Mouse (Mus musculus): ENCODE data around the gene Gm28729. TPM values are rescaled to one million over a fixed set of nuclear protein-coding genes. Genes with fewer than 3 reads are reported as not detected.

Gene Gm28729
- total RNA-seq, 2 experiments from 2014 or later, result 0.18 TPM; not detected in 1

GRCm38 (mm10) chr9:96470266-96470974 lies 54.6 kb downstream of the Gm28729 start:
- intact Hi-C loops (cut with DNase I), result no loop called here
- DNase-seq, result no peak

DNA sequence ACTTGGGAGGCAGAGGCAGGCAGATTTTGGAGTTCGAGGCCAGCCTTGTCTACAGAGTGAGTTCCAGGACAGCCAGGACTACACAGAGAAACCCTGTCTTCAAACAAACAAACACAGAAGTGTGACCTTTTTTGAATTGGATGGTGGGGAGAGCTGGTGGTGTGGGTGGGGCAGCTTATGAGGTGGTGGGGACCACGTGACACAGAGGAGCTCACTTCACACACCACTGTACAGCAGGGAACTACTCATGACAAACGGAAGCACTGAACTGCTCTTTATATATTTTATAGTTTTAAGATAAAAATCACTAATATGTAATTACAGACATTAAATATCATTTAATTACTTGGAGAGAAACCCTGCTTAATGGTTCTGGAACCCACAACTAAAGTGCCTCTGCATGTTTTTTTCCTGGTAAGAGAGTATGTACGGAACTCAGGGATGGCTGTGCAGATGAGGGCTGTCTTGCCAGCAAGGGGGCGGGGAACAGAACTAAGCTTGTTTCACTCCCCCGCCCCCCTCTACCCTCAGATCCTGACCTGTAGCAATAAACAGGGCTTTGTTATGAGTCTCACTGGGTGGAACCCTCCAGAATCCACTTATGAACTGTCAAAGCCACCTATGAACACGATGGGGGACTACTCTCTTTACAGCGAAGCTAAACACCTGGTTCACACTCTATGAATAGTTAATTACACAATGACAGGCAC lies 55.4 kb downstream of the Gm28729 start:
- no peak for DNase-seq

DNA sequence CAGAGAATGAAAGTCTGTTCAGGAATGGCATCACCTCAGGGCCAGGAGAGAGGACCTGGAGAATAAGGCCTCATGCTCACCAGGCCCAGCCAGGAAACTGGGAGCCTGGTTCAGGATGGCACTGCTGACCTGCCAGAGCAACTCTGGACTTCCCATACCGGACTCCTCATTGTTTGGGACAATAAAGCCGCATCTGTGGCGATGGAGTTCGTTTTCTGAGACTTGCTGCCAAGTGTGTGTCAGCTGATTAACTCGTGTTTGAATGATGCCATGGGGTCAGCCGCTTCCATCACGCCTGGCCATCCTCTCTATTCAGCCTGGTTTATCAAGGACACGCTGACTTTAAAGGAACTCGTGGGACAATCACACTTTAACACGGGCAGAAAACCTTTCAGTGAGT lies 61.4 kb downstream of the Gm28729 start:
- no peak for DNase-seq

More for the DNA sequence above, 55.4 kb downstream of the Gm28729 start:
- intact Hi-C loops (cut with DNase I), result no loop called here

GRCm38 (mm10) chr9:96461607-96462006 lies 63.5 kb downstream of the Gm28729 start:
- no peak for DNase-seq
- intact Hi-C loops (cut with DNase I), result no loop called here

More for the DNA sequence above, 61.4 kb downstream of the Gm28729 start:
- intact Hi-C loops (cut with DNase I), result no loop called here

- intact Hi-C loops (cut with DNase I), result no loop called here
- no peak for DNase-seq
Measured at GRCm38 (mm10) chr9:96460117-96460865, 64.8 kb downstream of the Gm28729 start.

- DNase-seq, result no peak
- intact Hi-C loops (cut with DNase I), result no loop called here
Measured at GRCm38 (mm10) chr9:96455618-96456017, 69.4 kb downstream of the Gm28729 start.

GRCm38 (mm10) chr9:96452956-96453355 lies 72.1 kb downstream of the Gm28729 start:
- no peak for DNase-seq
- intact Hi-C loops (cut with DNase I), result no loop called here

DNA sequence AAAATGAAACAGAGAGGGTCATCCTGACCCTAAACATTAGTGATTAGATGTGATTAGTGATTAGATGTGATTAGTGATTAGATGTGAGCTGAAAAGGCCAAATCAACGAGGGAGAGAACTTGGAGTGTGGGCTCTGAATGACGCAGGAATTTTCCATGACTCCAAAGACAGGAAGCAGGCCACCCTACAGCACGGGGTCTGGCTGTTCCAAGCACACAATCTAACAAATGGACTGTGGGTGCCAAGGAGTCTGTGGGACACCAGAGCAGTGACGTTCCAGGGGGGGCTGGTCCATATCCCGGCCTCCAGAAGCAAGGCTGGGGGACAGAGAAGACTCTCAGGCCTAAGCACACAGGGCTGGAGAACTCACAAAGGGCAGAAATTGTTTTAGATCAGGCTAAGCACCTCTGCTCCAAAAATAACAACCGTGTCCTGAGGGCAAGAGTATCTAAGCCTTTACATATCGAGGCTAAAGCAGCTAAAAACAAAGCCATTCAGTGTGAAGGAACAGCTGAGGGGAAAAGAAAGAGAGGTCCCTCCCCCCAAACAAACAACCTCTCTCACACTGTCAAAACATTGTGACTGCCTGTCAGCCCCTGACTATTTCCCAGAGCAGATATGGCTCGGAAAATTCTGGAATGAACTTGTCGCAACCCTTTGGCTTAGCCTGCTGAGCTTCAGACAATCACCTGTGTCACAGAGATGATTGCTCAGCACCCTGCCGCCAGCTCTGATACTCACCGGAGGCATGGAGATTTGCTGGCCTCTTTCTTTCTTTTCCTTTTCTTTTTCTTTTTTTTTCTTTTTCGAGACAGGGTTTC lies 74.0 kb downstream of the Gm28729 start:
- no peak for DNase-seq

GRCm38 (mm10) chr9:96449514-96449913 lies 75.5 kb downstream of the Gm28729 start:
- intact Hi-C loops (cut with DNase I), result no loop called here
- no peak for DNase-seq

More for the DNA sequence above, 74.0 kb downstream of the Gm28729 start:
- intact Hi-C loops (cut with DNase I), result no loop called here

DNA sequence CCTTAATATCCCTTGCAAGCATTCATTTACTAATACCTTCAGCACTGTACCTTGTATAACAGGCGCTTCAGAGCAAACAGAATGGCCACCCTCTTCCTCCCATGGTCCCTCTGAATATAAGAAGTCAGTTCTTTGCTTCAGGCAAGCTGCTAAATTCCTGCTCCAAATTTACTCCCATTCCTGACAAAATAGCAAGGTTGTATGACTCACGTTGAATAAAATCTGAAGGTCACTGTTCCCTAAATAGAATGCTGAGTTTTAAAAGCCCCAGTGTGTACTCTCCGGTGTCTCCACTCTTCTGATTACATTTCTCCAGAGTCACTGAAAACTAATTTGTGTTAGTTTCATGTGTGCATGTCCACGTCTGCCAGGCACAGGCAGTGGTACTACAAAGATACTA lies 79.7 kb downstream of the Gm28729 start:
- intact Hi-C loops (cut with DNase I), result no loop called here

GRCm38 (mm10) chr9:96442081-96442480 lies 83.0 kb downstream of the Gm28729 start:
- no peak for DNase-seq

More for the DNA sequence above, 79.7 kb downstream of the Gm28729 start:
- no peak for DNase-seq

DNA sequence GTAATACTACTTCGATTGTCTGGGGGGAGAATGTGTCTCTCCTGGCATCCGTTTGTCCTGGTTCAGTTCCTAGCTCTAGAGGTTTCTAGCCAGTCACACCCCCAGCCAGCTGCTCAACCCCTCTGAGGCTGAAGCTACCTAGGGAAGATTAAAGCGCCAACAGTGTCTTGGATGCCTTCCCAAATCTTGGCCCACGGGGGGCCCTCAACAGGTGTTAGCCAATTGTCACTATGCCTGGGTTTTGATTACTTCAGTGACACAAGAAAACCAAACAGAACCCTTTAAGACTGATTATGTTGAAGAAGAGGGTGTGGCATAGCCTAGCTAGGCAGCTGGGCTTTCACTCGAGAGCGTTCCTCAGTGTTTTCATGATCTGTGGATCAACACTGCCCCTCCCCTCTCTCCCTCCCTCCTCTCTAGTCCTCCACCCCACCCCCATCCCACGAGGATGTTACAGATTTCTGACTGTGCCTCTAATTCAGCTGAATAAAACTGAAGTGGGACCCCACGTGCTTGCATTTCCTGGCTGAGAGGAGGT lies 86.7 kb downstream of the Gm28729 start:
- DNase-seq, result peak; percentile 19
- intact Hi-C loops (cut with DNase I), result no loop called here

More at GRCm38 (mm10) chr9:96442081-96442480, 83.0 kb downstream of the Gm28729 start:
- intact Hi-C loops (cut with DNase I), result no loop called here

DNA sequence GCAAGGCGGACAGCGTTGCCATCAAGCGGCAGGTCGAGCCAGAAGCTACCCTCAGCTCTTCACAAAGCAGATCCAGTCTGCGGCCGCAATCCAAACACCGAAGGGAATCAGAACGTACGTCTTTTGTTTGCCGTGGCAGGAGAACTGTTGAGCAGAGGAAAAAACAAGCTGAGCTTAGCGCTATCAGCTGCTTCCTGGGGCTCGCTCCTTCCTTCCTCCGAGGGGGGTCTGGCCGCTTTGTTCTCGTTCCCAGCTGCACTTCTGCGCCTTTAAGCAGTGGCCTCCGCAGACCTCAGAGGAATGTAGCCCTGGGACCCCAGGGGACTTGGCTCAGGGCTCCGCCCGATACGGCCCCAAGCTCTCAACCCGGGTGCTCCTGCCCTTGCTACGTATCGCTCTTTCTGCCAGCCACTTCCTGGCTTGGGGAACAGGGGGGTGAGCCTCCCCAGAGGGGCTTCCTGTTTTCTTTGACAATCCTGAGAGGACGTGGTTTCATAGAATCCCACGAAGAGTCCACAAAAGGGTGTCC lies 87.2 kb downstream of the Gm28729 start:
- intact Hi-C loops (cut with DNase I), result no loop called here

GRCm38 (mm10) chr9:96436901-96437804 lies 87.9 kb downstream of the Gm28729 start:
- intact Hi-C loops (cut with DNase I), result no loop called here

More for the DNA sequence above, 87.2 kb downstream of the Gm28729 start:
- DNase-seq, result peak; percentile 50

More at GRCm38 (mm10) chr9:96436901-96437804, 87.9 kb downstream of the Gm28729 start:
- DNase-seq, result peak; percentile 41

Other genes starting within 250 kb of the Gm28729 start
- 10 to 100 TPM; 89.3 to 89.6 TPM for gene Atp1b3, start 160.8 kb downstream of the Gm28729 start, total RNA-seq (2021)
- gene Rnf7, start 46.6 kb downstream of the Gm28729 start, total RNA-seq (2021), result 10 to 100 TPM; 51.5 to 53.2 TPM
- gene Rasa2, start 106.4 kb upstream of the Gm28729 start, total RNA-seq (2021), result 10 to 100 TPM; 28.8 to 30.4 TPM
- gene Zbtb38, start 227.6 kb upstream of the Gm28729 start, total RNA-seq (2021), result 10 to 100 TPM; 65.6 to 66.3 TPM

Data from left cerebral cortex, postnatal 4 days (tissue).